Mouse (Mus musculus) MEL (cell line): ENCODE measurements at regions not wholly inside any gene's neighbourhood (a gene's known extent, or its start where the extent isn't known, plus 50 kb on each side); places are given as distances from the start of the nearest gene placed in this dataset.

ENCODE experiments used
- CTCF ChIP-seq, 3 experiments: IDR thresholded peaks in 2 of 3; conservative IDR thresholded peaks in 1 of 3; 2 replicates each; pipeline ENCODE4 v1.5.1; 2011 to 2012; ENCODE audit warnings: low read length in 3 of 3, low read depth in 2 of 3, mild to moderate bottlenecking in 2 of 3, improper control_type of control experiment in 1 of 3, inconsistent platforms in 1 of 3, mixed read lengths in 1 of 3, moderate library complexity in 1 of 3; ENCODE audit not compliant: control insufficient read depth in 1 of 3, insufficient read depth in 1 of 3, poor library complexity in 1 of 3, severe bottlenecking in 1 of 3
- POLR2A ChIP-seq, 2 experiments: IDR thresholded peaks; 2 replicates each; pipeline ENCODE4 v1.6.1; 2011 to 2012; ENCODE audit warnings: low read length in 2 of 2, mild to moderate bottlenecking in 2 of 2, control low read depth in 1 of 2, improper control_type of control experiment in 1 of 2, low read depth in 1 of 2, moderate library complexity in 1 of 2; ENCODE audit not compliant: control insufficient read depth in 1 of 2, insufficient read depth in 1 of 2, poor library complexity in 1 of 2
- RAD21 ChIP-seq: IDR thresholded peaks from 2 replicates; pipeline ENCODE4 v1.6.1; 2011; ENCODE audit warnings: mild to moderate bottlenecking, low read depth, low read length, improper control_type of control experiment

DNA sequence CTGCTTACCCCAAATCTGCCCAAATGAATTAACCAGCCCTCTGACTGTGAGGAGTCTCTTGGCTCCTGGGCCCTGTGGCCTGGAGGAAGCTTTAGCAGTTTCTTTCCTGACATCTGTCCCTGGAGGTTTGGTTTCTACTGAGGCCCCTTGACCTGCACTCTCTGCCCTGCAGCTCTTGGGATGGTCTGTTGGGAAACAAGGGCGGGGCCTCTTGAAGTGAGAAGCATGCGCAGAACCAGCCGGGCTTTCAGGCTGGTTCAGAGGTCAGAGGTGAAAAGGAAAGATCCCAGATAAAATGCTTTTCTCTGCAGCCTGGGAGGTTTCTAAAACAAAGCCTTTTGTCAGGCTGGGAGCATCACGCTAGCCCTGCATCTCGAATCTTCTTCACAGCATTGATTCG is 66.6 kb upstream of the Hnrnpk start:
- TF ChIP-seq POLR2A (IDR thresholded peaks at IDR 0.05; ENCODE audit: control insufficient read depth in 1 of 2, insufficient read depth in 1 of 2, low read depth in 1 of 2, low read length in 2 of 2, poor library complexity in 1 of 2) (no peak), RAD21 (no peak), CTCF (IDR thresholded peaks at IDR 0.05 in 2 of 3, conservative IDR thresholded peaks at IDR 0.05 in 1 of 3; ENCODE audit: control insufficient read depth in 1 of 3, insufficient read depth in 1 of 3, low read depth in 2 of 3, low read length in 3 of 3, poor library complexity in 1 of 3, severe bottlenecking in 1 of 3) (no peak)
